Mouse (Mus musculus) CH12.LX (cell line): ENCODE results near the gene Csrp1.

ENCODE experiments used
- CTCF ChIP-seq, 2 experiments: IDR thresholded peaks in 1 of 2; conservative IDR thresholded peaks in 1 of 2; 2 replicates each; pipeline ENCODE4 v1.5.1; 2011 to 2012; ENCODE audit warnings: low read depth in 2 of 2, low read length in 2 of 2, improper control_type of control experiment in 1 of 2, inconsistent platforms in 1 of 2, mild to moderate bottlenecking in 1 of 2, moderate library complexity in 1 of 2
- E2F4 ChIP-seq: IDR thresholded peaks from 2 replicates; pipeline ENCODE4 v1.6.1; 2011; ENCODE audit warnings: low read depth, low read length, improper control_type of control experiment; ENCODE audit not compliant: insufficient replicate concordance
- ELF1 ChIP-seq: IDR thresholded peaks from 2 replicates; pipeline ENCODE4 v1.6.1; 2014; ENCODE audit warnings: low read depth, mild to moderate bottlenecking, inconsistent platforms, low read length, improper control_type of control experiment
- GABPA ChIP-seq: IDR thresholded peaks from 2 replicates; pipeline ENCODE4 v1.6.1; 2012; ENCODE audit warnings: low read depth, low read length, improper control_type of control experiment, inconsistent platforms; ENCODE audit not compliant: insufficient replicate concordance
- JUND ChIP-seq: conservative IDR thresholded peaks from 2 replicates; pipeline ENCODE4 v1.6.1; 2011; ENCODE audit warnings: low read depth, low read length, improper control_type of control experiment
- MAX ChIP-seq: IDR thresholded peaks from 2 replicates; pipeline ENCODE4 v1.6.1; 2011; ENCODE audit warnings: low read length, improper control_type of control experiment
- MXI1 ChIP-seq: IDR thresholded peaks from 2 replicates; pipeline ENCODE4 v1.6.1; 2011; ENCODE audit warnings: mild to moderate bottlenecking, low read depth, low read length, improper control_type of control experiment
- NELFE ChIP-seq: IDR thresholded peaks from 2 replicates; pipeline ENCODE4 v1.6.1; 2011; ENCODE audit warnings: low read depth, low read length, improper control_type of control experiment
- POLR2A ChIP-seq: IDR thresholded peaks from 2 replicates; pipeline ENCODE4 v1.6.1; 2011; ENCODE audit warnings: low read depth, mild to moderate bottlenecking, improper control_type of control experiment, low read length
- ZC3H11A ChIP-seq: IDR thresholded peaks from 2 replicates; pipeline ENCODE4 v1.6.1; 2012; ENCODE audit warnings: low read depth, mild to moderate bottlenecking, inconsistent platforms, low read length, improper control_type of control experiment
- ZKSCAN1 ChIP-seq: IDR thresholded peaks from 2 replicates; pipeline ENCODE4 v1.6.1; 2012; ENCODE audit warnings: low read depth, inconsistent platforms, low read length, improper control_type of control experiment, borderline replicate concordance
- ZNF384 ChIP-seq: IDR thresholded peaks from 2 replicates; pipeline ENCODE4 v1.6.1; 2012; ENCODE audit warnings: low read depth, low read length, improper control_type of control experiment, inconsistent platforms

DNA sequence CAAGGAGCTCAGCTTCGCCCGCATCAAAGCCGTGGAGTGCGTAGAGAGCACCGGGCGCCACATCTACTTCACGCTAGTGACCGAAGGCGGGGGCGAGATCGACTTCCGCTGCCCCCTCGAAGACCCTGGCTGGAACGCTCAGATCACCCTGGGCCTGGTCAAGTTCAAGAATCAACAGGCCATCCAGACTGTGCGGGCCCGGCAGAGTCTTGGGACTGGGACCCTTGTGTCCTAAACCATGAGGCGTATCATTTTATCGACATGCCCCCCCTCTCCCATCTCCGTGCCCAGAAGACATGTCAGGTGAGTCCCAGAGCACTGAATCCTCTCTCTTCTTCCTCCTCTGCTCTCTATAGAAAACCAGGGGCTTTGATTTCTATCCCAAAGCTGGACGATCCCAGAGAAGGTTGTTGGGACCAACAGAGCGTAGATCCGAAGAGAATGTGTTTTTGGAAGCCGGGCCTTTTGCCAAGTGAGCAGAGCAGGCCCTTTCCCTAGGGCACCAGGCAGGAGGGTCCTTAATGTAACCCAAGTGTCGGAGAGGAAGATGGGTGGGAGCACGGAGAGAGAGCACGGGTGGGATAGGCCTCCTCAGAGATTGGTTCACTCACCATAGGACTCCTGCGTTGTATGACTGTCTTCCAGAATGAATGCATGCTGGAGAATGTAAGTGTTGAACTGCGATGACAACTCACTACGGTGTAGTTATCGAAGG lies 46.9 kb downstream of the Csrp1 start:
- TF ChIP-seq ZKSCAN1 (no peak), CTCF (conservative IDR thresholded peaks at IDR 0.05 in 1 of 2, IDR thresholded peaks at IDR 0.05 in 1 of 2; ENCODE audit: low read depth in 2 of 2, low read length in 2 of 2) (no peak), MXI1 (no peak), GABPA (no peak), POLR2A (no peak), ZNF384 (no peak), ZC3H11A (no peak), JUND (no peak), NELFE (no peak), MAX (no peak), ELF1 (no peak; the same call in 1 of the 2 replicates), E2F4 (no peak)
